Comparison of ENCODE assay signal across 16 mouse cellular contexts in the genomic region with DNA sequence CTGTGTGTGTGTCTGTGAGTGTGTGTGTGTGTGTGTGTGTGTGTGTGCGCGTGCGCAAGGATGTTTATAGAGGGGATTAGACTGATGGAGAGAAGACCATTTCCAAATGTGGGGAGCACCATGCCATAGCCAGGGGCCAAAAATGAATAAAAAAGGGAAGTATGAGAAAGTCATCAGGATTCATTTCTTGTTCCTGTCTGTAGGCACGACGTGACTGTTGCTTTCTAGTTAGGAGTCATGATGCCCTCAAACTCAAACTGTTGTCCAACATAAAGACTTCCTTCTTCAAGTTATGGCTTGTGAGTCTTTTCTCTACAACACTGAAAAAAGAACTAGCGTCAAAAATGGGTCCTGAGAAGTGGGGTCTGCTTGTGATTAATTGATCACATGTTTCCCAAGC.
"Had no signal": no experiment of that assay in that cellular context is flagged by ENCODE, and none has a peak within 500 bp of the region (broad histone marks: within the 10 kb centered on the region; RNA-seq: fewer than 3 reads in every experiment).

No protein-coding gene starts in this region.

- DNase-seq: liver; liver, embryonic 13.5 days; liver, postnatal 0 days; lung, adult 18-20 months; lung, adult 2 months; lung, embryonic 14.5 days; lung, postnatal 10 days; lung, postnatal 14 days; lung, postnatal 36 days; lung, postnatal 4 days; midbrain, embryonic 14.5 days had no signal

- ATAC-seq: liver, embryonic 12.5 days; liver, postnatal 0 days; lung, postnatal 0 days; midbrain, embryonic 13.5 days; midbrain, embryonic 15.5 days; midbrain, embryonic 16.5 days had no signal
